Mouse (Mus musculus): Measurements from ENCODE around the gene Gm10188. TPM values are rescaled to one million over a fixed set of nuclear protein-coding genes. Genes with fewer than 3 reads are reported as not detected.

Gm10188 gene
- total and polyA plus RNA-seq, 2 experiments from 2014 or later = not detected

- no peak for DNase-seq
- ATAC-seq = no peak
Observed at GRCm38 (mm10) chr1:132201511-132201860, 28.1 kb downstream of the Gm10188 start.

GRCm38 (mm10) chr1:132200562-132201510, 28.7 kb downstream of the Gm10188 start:
- DNase-seq (peak; percentile 91), ATAC-seq (peak; percentile 95)
- H3K4me2 ChIP-seq (ENCODE audit: low read depth) = peak overlapping the region; percentile 46
- H3K9me3 ChIP-seq (ENCODE audit: low read length) = no peaks in the 10 kb centered on the region
- H3K27ac ChIP-seq (ENCODE audit: low read depth, low read length) = peak overlapping the region; percentile 80
- peaks cover 37% of the 10 kb centered on the region for H3K4me1 ChIP-seq (ENCODE audit: insufficient read depth)
- no peaks in the 10 kb centered on the region for H3K36me3 ChIP-seq (ENCODE audit: insufficient read depth)
- no peaks in the 10 kb centered on the region for H3K27me3 ChIP-seq (ENCODE audit: insufficient read depth, low read length)
- peak; percentile 62 for TF ChIP-seq CTCF (IDR thresholded peaks at IDR 0.05; ENCODE audit: low read depth)
- 7% methylated on average over 11 of the region's 11 CpGs for WGBS
- H3K4me3 ChIP-seq (ENCODE audit: low read depth, low read length) = peak overlapping the region; percentile 36
- peak overlapping the region; percentile 50 for H3K9ac ChIP-seq

More at GRCm38 (mm10) chr1:132201511-132201860, 28.1 kb downstream of the Gm10188 start:
- Histone ChIP-seq H3K9me3 (ENCODE audit: low read length) (no peaks in the 10 kb centered on the region), H3K27ac (ENCODE audit: low read depth, low read length) (peak overlapping the region; percentile 80), H3K4me2 (ENCODE audit: low read depth) (peak overlapping the region; percentile 46), H3K36me3 (ENCODE audit: insufficient read depth) (no peaks in the 10 kb centered on the region), H3K27me3 (ENCODE audit: insufficient read depth, low read length) (no peaks in the 10 kb centered on the region), H3K4me3 (ENCODE audit: low read depth, low read length) (peak overlapping the region; percentile 36), H3K4me1 (ENCODE audit: insufficient read depth) (peaks cover 34% of the 10 kb centered on the region), H3K9ac (peak overlapping the region; percentile 50; the same call in 1 of the 2 replicates)
- TF ChIP-seq CTCF (IDR thresholded peaks at IDR 0.05; ENCODE audit: low read depth) = no peak
- 7% methylated on average over 4 of the region's 4 CpGs for WGBS

- ATAC-seq (no peak), DNase-seq (no peak)
- Histone ChIP-seq H3K36me3 (ENCODE audit: insufficient read depth) (no peaks in the 10 kb centered on the region), H3K27me3 (ENCODE audit: insufficient read depth, low read length) (no peaks in the 10 kb centered on the region), H3K9me3 (ENCODE audit: low read length) (no peaks in the 10 kb centered on the region), H3K27ac (ENCODE audit: low read depth, low read length) (peak overlapping the region; percentile 80), H3K4me2 (ENCODE audit: low read depth) (peak overlapping the region; percentile 46), H3K4me1 (ENCODE audit: insufficient read depth) (peaks cover 45% of the 10 kb centered on the region), H3K9ac (peak overlapping the region; percentile 35; the same call in 1 of the 2 replicates), H3K4me3 (ENCODE audit: low read depth, low read length) (peak overlapping the region; percentile 18)
- TF ChIP-seq CTCF (IDR thresholded peaks at IDR 0.05; ENCODE audit: low read depth) = no peak
- WGBS = 6% methylated on average over 12 of the region's 12 CpGs
Observed at GRCm38 (mm10) chr1:132199934-132200333, 29.6 kb downstream of the Gm10188 start.

- no peak for DNase-seq
- no peak overlapping the region for H3K4me3 ChIP-seq (ENCODE audit: low read depth, low read length)
- H3K9me3 ChIP-seq (ENCODE audit: low read length) = no peaks in the 10 kb centered on the region
- WGBS = 57% methylated on average over 6 of the region's 6 CpGs
- no peaks in the 10 kb centered on the region for H3K36me3 ChIP-seq (ENCODE audit: insufficient read depth)
- no peak for TF ChIP-seq CTCF (IDR thresholded peaks at IDR 0.05; ENCODE audit: low read depth)
- H3K4me1 ChIP-seq (ENCODE audit: insufficient read depth) = peaks cover 49% of the 10 kb centered on the region
- ATAC-seq = no peak
- 0 out of 2 replicates have a peak overlapping the region, but pooled peaks have one; percentile 80 for H3K27ac ChIP-seq (ENCODE audit: low read depth, low read length)
- no peak overlapping the region for H3K9ac ChIP-seq
- no peak overlapping the region for H3K4me2 ChIP-seq (ENCODE audit: low read depth)
- no peaks in the 10 kb centered on the region for H3K27me3 ChIP-seq (ENCODE audit: insufficient read depth, low read length)
Observed at GRCm38 (mm10) chr1:132199244-132199643, 30.3 kb downstream of the Gm10188 start.

GRCm38 (mm10) chr1:132198401-132199071, 31.0 kb downstream of the Gm10188 start:
- peaks cover 56% of the 10 kb centered on the region for H3K4me1 ChIP-seq (ENCODE audit: insufficient read depth)
- H3K27ac ChIP-seq (ENCODE audit: low read depth, low read length) = no peak overlapping the region
- no peak overlapping the region for H3K4me2 ChIP-seq (ENCODE audit: low read depth)
- no peaks in the 10 kb centered on the region for H3K36me3 ChIP-seq (ENCODE audit: insufficient read depth)
- H3K9ac ChIP-seq = no peak overlapping the region
- no peak overlapping the region for H3K4me3 ChIP-seq (ENCODE audit: low read depth, low read length)
- ATAC-seq = no peak
- no peaks in the 10 kb centered on the region for H3K9me3 ChIP-seq (ENCODE audit: low read length)
- no peak for DNase-seq
- 70% methylated on average over 16 of the region's 16 CpGs for WGBS
- H3K27me3 ChIP-seq (ENCODE audit: insufficient read depth, low read length) = no peaks in the 10 kb centered on the region
- TF ChIP-seq CTCF (IDR thresholded peaks at IDR 0.05; ENCODE audit: low read depth) = no peak

- ATAC-seq = no peak
- WGBS = 5% methylated on average over 9 of the region's 9 CpGs
Observed at GRCm38 (mm10) chr1:132197666-132198065, 31.9 kb downstream of the Gm10188 start.

More at GRCm38 (mm10) chr1:132197666-132198065, 31.9 kb downstream of the Gm10188 start:
- TF ChIP-seq CTCF (IDR thresholded peaks at IDR 0.05; ENCODE audit: low read depth) = no peak
- no peak overlapping the region for H3K4me2 ChIP-seq (ENCODE audit: low read depth)
- H3K4me3 ChIP-seq (ENCODE audit: low read depth, low read length) = no peak overlapping the region
- no peaks in the 10 kb centered on the region for H3K27me3 ChIP-seq (ENCODE audit: insufficient read depth, low read length)
- H3K9ac ChIP-seq = no peak overlapping the region
- H3K4me1 ChIP-seq (ENCODE audit: insufficient read depth) = peaks cover 65% of the 10 kb centered on the region
- no peaks in the 10 kb centered on the region for H3K9me3 ChIP-seq (ENCODE audit: low read length)
- no peaks in the 10 kb centered on the region for H3K36me3 ChIP-seq (ENCODE audit: insufficient read depth)
- no peak overlapping the region for H3K27ac ChIP-seq (ENCODE audit: low read depth, low read length)
- no peak for DNase-seq

Data from forebrain, postnatal 0 days (tissue).